Mouse (Mus musculus): ENCODE measurements around the gene Gm19402.

GRCm38 (mm10) chr10:77671519-77671918 lies 19.0 kb downstream of the Gm19402 start:
- TF ChIP-seq CTCF (IDR thresholded peaks at IDR 0.05; ENCODE audit: insufficient read depth, low read depth, low read length): no peak
- no peak for TF ChIP-seq POLR2A (IDR thresholded peaks at IDR 0.05; ENCODE audit: insufficient read depth, low read depth, low read length)
